In the genomic region with DNA sequence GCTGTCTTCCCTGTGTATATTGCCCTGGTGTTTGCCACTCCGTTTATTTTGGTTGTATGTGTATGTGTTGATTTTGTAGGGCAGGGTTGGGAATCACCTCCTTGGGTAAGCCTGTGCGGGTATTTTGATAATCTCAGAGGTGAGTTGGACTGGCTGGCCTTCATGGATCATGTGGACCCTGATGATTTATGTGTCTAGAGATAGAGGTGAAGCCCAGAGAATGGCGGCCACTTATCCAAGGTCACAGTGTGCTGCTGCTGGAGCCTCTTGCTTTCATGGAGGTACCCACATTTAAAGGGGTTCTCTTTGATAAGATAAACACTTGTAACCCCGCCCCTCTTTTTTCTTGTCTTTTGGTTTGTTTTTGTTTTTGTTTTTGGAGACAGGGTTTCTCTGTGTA, we compare ENCODE assay signal across 22 mouse cellular contexts. TPM values are rescaled to one million over a fixed set of nuclear protein-coding genes. Genes with fewer than 3 reads are reported as not detected.
"Had no signal": no experiment of that assay in that cellular context is flagged by ENCODE, and none has a peak within 500 bp of the region (broad histone marks: within the 10 kb centered on the region; RNA-seq: fewer than 3 reads in every experiment).

No protein-coding gene starts in this region.

- DNase-seq: kidney, adult 2 months; kidney, postnatal 14 days; layer of hippocampus, postnatal 36 days; left cerebral cortex, postnatal 4 days; lung, adult 18-20 months; lung, postnatal 36 days; right cerebral cortex, postnatal 14 days; thymus, adult 2 months; thymus, postnatal 25 days had no signal

- H3K9me3 ChIP-seq: kidney, embryonic 15.5 days; limb, embryonic 13.5 days; midbrain, embryonic 15.5 days; neural tube, embryonic 13.5 days; stomach, embryonic 15.5 days had no signal

- H3K27me3 ChIP-seq: kidney, embryonic 15.5 days; limb, embryonic 13.5 days; midbrain, embryonic 15.5 days; neural tube, embryonic 13.5 days; stomach, embryonic 15.5 days had no signal

- H3K27ac ChIP-seq: kidney, embryonic 15.5 days; limb, embryonic 13.5 days; neural tube, embryonic 13.5 days; stomach, embryonic 15.5 days had no signal

- H3K4me3 ChIP-seq: kidney, embryonic 15.5 days; limb, embryonic 13.5 days; midbrain, embryonic 15.5 days; neural tube, embryonic 13.5 days; stomach, embryonic 15.5 days had no signal

- H3K4me2 ChIP-seq: kidney, embryonic 15.5 days; limb, embryonic 13.5 days; midbrain, embryonic 11.5 days; stomach, embryonic 15.5 days had no signal

- H3K36me3 ChIP-seq: kidney, embryonic 15.5 days; limb, embryonic 13.5 days; stomach, embryonic 15.5 days had no signal

- H3K9ac ChIP-seq: kidney, embryonic 15.5 days; limb, embryonic 13.5 days; midbrain, embryonic 15.5 days; stomach, embryonic 15.5 days had no signal

- ATAC-seq: intestine, embryonic 16.5 days; midbrain, embryonic 15.5 days had no signal

RNA-seq across cellular contexts. Expression of a gene that starts 3.2 kb away (rescaled TPM):
- total RNA-seq: megakaryocyte, adult 5-6 weeks; monocyte, adult 5-6 weeks had no signal

RNA-seq across cellular contexts. Expression of a gene that starts 40.6 kb away (rescaled TPM):
- total RNA-seq: layer of hippocampus, postnatal 36 days; left cerebral cortex, postnatal 4 days; megakaryocyte, adult 5-6 weeks; monocyte, adult 5-6 weeks had no signal
- polyA plus RNA-seq: intestine, embryonic 16.5 days; kidney, embryonic 15.5 days; large intestine, adult 2 months; limb, embryonic 13.5 days; lung, embryonic 16.5 days; midbrain, embryonic 11.5 days; midbrain, embryonic 15.5 days; neural tube, embryonic 13.5 days; spleen, adult 2 months; stomach, embryonic 15.5 days; thymus, adult 2 months; urinary bladder, adult 2 months had no signal
